Mouse (Mus musculus): Measurements from ENCODE around the gene Vcan. TPM values are rescaled to one million over a fixed set of nuclear protein-coding genes. Genes with fewer than 3 reads are reported as not detected.
"Not testable (repeated sequence)": the region's sequence is repeated elsewhere in the genome, so short reads cannot be mapped to it uniquely, and the experiment has no call there.

Gene Vcan
- polyA plus RNA-seq, 1 experiment from 2014 or later, result 71.8 TPM

DNA sequence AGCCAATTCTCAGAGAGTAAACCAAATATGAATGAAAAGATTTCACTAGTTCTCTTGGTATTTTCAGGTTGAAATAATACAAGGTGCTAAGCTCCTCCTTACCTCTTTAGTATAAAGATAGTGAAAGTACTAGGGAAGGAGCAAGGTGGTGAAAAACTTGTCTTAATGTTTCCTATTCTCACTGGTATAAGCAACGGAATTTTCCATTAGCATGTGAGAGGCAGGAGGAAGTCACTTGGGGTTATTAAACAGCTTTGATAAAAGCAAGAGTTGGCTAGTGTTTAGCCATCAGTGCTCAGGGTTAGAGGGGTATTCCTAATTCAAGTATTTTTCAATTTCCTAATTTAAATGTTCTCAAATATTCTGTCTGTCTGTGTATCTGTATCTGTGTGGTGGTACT is 24.2 kb upstream of the Vcan start:
- ATAC-seq (ENCODE audit: insufficient number of reproducible peaks, insufficient read depth, low FRiP score, low read depth), result no peak
- Histone ChIP-seq H3K27me3 (ENCODE audit: control insufficient read depth, insufficient read depth, low read length) (no peaks in the 10 kb centered on the region), H3K27ac (replicated peaks in 1 of 2; ENCODE audit: control insufficient read depth in 1 of 2, insufficient read depth in 1 of 2, low read depth in 2 of 2, low read length in 2 of 2) (no peak overlapping the region), H3K4me3 (ENCODE audit: control insufficient read depth in 1 of 2, insufficient read depth in 1 of 2, low read depth in 1 of 2, low read length in 2 of 2) (no peak overlapping the region), H3K9ac (ENCODE audit: low read length) (no peak overlapping the region), H3K9me3 (ENCODE audit: control insufficient read depth, low read length) (no peaks in the 10 kb centered on the region), H3K4me1 (ENCODE audit: control insufficient read depth in 2 of 2, insufficient read depth in 2 of 2, low read length in 2 of 2) (no peaks in the 10 kb centered on the region), H3K36me3 (ENCODE audit: control insufficient read depth, insufficient read depth, low read length) (no peaks in the 10 kb centered on the region), H3K4me2 (ENCODE audit: low read length) (no peak overlapping the region)
- 39% methylated on average over 1 of the region's 1 CpGs for WGBS

DNA sequence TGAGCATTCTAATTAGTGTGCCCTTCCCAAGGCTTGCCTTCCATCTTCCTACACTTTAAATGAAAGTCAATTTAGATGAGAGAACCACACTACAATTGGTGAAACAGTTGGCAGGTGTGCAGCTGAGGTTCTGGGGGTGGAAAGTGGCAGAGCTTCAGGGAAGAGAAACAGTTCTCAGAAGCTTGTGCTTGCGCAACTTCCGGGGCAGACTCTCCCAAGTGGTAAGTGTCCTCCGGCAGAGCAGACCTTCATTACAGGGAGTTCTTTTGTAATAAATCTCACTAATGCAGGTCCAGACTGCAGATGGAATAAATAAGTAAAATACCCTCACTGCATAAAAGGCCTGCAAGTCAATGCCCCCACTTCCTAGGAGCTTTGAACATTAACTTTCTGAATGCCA is 23.7 kb upstream of the Vcan start:
- 93% methylated on average over 3 of the region's 3 CpGs for WGBS
- Histone ChIP-seq H3K4me2 (ENCODE audit: low read length) (no peak overlapping the region), H3K9me3 (ENCODE audit: control insufficient read depth, low read length) (no peaks in the 10 kb centered on the region), H3K27ac (replicated peaks in 1 of 2; ENCODE audit: control insufficient read depth in 1 of 2, insufficient read depth in 1 of 2, low read depth in 2 of 2, low read length in 2 of 2) (no peak overlapping the region), H3K36me3 (ENCODE audit: control insufficient read depth, insufficient read depth, low read length) (no peaks in the 10 kb centered on the region), H3K4me1 (ENCODE audit: control insufficient read depth in 2 of 2, insufficient read depth in 2 of 2, low read length in 2 of 2) (no peaks in the 10 kb centered on the region), H3K4me3 (ENCODE audit: control insufficient read depth in 1 of 2, insufficient read depth in 1 of 2, low read depth in 1 of 2, low read length in 2 of 2) (no peak overlapping the region), H3K9ac (ENCODE audit: low read length) (no peak overlapping the region), H3K27me3 (ENCODE audit: control insufficient read depth, insufficient read depth, low read length) (no peaks in the 10 kb centered on the region)
- no peak for ATAC-seq (ENCODE audit: insufficient number of reproducible peaks, insufficient read depth, low FRiP score, low read depth)

DNA sequence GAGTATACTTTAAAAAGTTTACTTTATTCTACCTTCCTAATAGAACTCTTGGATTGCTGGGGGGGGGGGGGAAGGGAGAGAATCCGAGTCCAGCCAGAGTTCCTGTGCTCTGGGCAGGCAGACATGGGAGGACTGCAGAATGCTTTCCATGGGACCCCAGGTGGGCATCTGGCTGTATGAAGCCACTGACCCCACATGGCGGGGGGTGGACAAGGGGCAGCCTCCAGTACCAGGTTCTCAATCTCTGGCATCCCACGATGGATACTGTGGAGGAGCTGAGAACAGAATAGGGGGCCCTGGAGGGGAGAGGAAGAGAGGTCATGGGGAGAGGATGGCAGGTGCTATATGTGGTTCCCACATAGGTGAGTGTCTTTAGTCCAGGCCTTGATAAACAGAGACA is 20.0 kb upstream of the Vcan start:
- WGBS, result 85% methylated on average over 3 of the region's 3 CpGs
- Histone ChIP-seq H3K4me1 (ENCODE audit: control insufficient read depth in 2 of 2, insufficient read depth in 2 of 2, low read length in 2 of 2) (peaks cover 2 to 11% of the 10 kb centered on the region in 2 experiments; a peak in 3 of 4 replicates), H3K4me3 (ENCODE audit: control insufficient read depth in 1 of 2, insufficient read depth in 1 of 2, low read depth in 1 of 2, low read length in 2 of 2) (no peak overlapping the region)

DNA sequence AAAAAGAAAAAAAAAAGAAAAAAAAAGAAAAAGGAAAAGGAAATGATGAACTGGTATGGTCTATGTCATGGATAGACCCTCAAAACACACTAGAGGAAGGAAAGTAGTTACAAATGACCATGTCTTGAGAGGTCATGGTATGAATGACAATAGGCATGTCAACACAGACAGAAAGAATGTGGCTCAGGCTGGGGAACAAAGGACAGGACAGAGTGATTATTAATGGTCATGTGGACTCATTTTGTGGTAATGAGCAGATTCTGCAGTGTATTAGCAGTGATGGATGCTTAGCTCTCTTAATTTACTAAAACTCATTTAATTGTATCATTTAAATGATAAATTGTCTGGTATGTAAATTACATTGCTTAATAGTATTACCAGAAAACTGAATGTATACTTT is 14.0 kb upstream of the Vcan start:
- Histone ChIP-seq H3K27ac (replicated peaks in 1 of 2; ENCODE audit: control insufficient read depth in 1 of 2, insufficient read depth in 1 of 2, low read depth in 2 of 2, low read length in 2 of 2) (no peak overlapping the region), H3K4me2 (ENCODE audit: low read length) (no peak overlapping the region), H3K9me3 (ENCODE audit: control insufficient read depth, low read length) (no peaks in the 10 kb centered on the region), H3K36me3 (ENCODE audit: control insufficient read depth, insufficient read depth, low read length) (no peaks in the 10 kb centered on the region), H3K4me3 (ENCODE audit: control insufficient read depth in 1 of 2, insufficient read depth in 1 of 2, low read depth in 1 of 2, low read length in 2 of 2) (no peak overlapping the region), H3K4me1 (ENCODE audit: control insufficient read depth in 2 of 2, insufficient read depth in 2 of 2, low read length in 2 of 2) (peaks cover 2 to 11% of the 10 kb centered on the region in 2 experiments; a peak in 3 of 4 replicates), H3K27me3 (ENCODE audit: control insufficient read depth, insufficient read depth, low read length) (no peaks in the 10 kb centered on the region), H3K9ac (ENCODE audit: low read length) (no peak overlapping the region)
- ATAC-seq (ENCODE audit: insufficient number of reproducible peaks, insufficient read depth, low FRiP score, low read depth), result no peak

More for the DNA sequence above, 20.0 kb upstream of the Vcan start:
- no peak overlapping the region for H3K9ac ChIP-seq (ENCODE audit: low read length)
- H3K4me2 ChIP-seq (ENCODE audit: low read length), result no peak overlapping the region
- no peaks in the 10 kb centered on the region for H3K36me3 ChIP-seq (ENCODE audit: control insufficient read depth, insufficient read depth, low read length)
- no peaks in the 10 kb centered on the region for H3K9me3 ChIP-seq (ENCODE audit: control insufficient read depth, low read length)
- H3K27me3 ChIP-seq (ENCODE audit: control insufficient read depth, insufficient read depth, low read length), result no peaks in the 10 kb centered on the region
- no peak overlapping the region for H3K27ac ChIP-seq (replicated peaks in 1 of 2; ENCODE audit: control insufficient read depth in 1 of 2, insufficient read depth in 1 of 2, low read depth in 2 of 2, low read length in 2 of 2)
- ATAC-seq (ENCODE audit: insufficient number of reproducible peaks, insufficient read depth, low FRiP score, low read depth), result no peak

DNA sequence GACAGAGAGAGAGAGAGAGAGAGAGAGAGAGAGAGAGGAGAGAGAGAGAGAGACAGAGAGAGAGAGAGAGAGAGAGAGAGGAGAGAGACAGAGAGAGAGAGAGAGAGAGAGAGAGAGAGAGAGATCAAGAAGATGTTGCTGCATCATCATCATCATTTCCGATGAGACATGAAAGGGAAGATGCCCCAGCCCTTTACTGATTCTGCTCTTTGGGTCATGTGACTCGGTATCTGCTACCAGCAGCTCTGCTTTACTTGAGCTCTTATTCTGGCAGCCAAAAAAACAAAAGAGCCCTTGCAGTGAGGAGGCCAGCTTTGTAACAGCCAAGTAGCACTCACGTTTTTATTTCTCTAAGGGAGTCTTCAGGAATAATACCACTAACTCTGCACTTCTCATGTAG is 8.3 kb upstream of the Vcan start:
- 14% methylated on average over 3 of the region's 3 CpGs for WGBS

DNA sequence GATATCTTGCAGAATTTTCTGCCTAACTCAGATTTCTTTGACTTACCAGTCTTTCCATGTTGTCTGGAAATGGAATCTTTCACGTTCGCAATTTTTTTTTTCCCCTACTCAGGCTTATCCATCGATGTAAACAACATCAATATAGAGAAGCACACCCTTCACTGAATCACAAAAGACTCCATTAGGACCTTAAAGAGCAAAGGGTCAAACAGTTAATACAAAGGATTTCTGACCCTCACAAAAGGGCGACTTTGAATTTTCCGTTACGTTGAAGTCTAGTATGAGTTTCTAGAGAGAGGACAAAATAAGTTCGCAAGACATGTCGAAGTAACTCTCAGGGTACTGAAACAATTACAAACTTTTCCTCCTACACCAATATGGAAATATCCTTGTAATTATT is 892 bp upstream of the Vcan start:
- H3K4me1 ChIP-seq (ENCODE audit: control insufficient read depth in 2 of 2, insufficient read depth in 2 of 2, low read length in 2 of 2), result peaks cover 6 to 34% of the 10 kb centered on the region in 2 experiments

More for the DNA sequence above, 8.3 kb upstream of the Vcan start:
- not testable (repeated sequence) for H3K4me3 ChIP-seq (ENCODE audit: control insufficient read depth in 1 of 2, insufficient read depth in 1 of 2, low read depth in 1 of 2, low read length in 2 of 2); H3K9me3 ChIP-seq (ENCODE audit: control insufficient read depth, low read length); H3K9ac ChIP-seq (ENCODE audit: low read length); H3K27ac ChIP-seq (replicated peaks in 1 of 2; ENCODE audit: control insufficient read depth in 1 of 2, insufficient read depth in 1 of 2, low read depth in 2 of 2, low read length in 2 of 2); H3K36me3 ChIP-seq (ENCODE audit: control insufficient read depth, insufficient read depth, low read length); H3K4me2 ChIP-seq (ENCODE audit: low read length); ATAC-seq (ENCODE audit: insufficient number of reproducible peaks, insufficient read depth, low FRiP score, low read depth); H3K27me3 ChIP-seq (ENCODE audit: control insufficient read depth, insufficient read depth, low read length)
- peaks cover 6 to 23% of the 10 kb centered on the region in 2 experiments for H3K4me1 ChIP-seq (ENCODE audit: control insufficient read depth in 2 of 2, insufficient read depth in 2 of 2, low read length in 2 of 2)

DNA sequence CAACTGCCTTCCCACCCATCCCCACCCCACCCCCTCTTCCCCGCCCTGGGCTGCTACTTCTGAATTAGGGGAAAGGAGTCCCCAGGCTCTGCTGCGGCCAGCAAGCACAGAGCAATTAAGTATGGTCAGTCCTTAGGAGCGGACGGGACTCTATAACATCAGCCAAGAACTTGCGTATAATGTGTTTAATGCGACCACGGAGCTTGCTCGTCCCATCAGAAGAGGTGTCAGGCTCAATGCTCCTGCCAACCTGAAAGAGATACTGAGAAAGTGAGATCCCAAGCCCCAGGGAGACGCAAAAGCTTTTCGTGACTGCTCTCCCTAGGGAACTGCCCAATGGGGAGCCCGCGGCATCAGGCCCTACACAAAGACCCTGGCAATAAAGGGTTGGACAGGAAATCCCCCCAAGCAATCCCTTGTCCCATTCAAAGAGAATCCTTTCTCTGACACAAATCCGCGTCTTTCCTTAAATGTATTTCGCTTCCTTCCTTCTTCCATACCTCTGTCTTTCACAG is 434 bp upstream of the Vcan start:
- Histone ChIP-seq H3K9me3 (ENCODE audit: control insufficient read depth, low read length) (no peaks in the 10 kb centered on the region), H3K4me3 (ENCODE audit: control insufficient read depth in 1 of 2, insufficient read depth in 1 of 2, low read depth in 1 of 2, low read length in 2 of 2) (peak overlapping the region; percentile 65 to 77), H3K4me1 (ENCODE audit: control insufficient read depth in 2 of 2, insufficient read depth in 2 of 2, low read length in 2 of 2) (peaks cover 5 to 30% of the 10 kb centered on the region in 2 experiments), H3K27ac (replicated peaks in 1 of 2; ENCODE audit: control insufficient read depth in 1 of 2, insufficient read depth in 1 of 2, low read depth in 2 of 2, low read length in 2 of 2) (peak overlapping the region; percentile 89 to 93), H3K27me3 (ENCODE audit: control insufficient read depth, insufficient read depth, low read length) (no peaks in the 10 kb centered on the region), H3K9ac (ENCODE audit: low read length) (peak overlapping the region; percentile 91), H3K36me3 (ENCODE audit: control insufficient read depth, insufficient read depth, low read length) (no peaks in the 10 kb centered on the region), H3K4me2 (ENCODE audit: low read length) (peak overlapping the region; percentile 91)
- no peak for ATAC-seq (ENCODE audit: insufficient number of reproducible peaks, insufficient read depth, low FRiP score, low read depth)
- 3% methylated on average over 15 of the region's 15 CpGs for WGBS

More for the DNA sequence above, 892 bp upstream of the Vcan start:
- H3K27me3 ChIP-seq (ENCODE audit: control insufficient read depth, insufficient read depth, low read length), result no peaks in the 10 kb centered on the region
- 28% methylated on average over 8 of the region's 8 CpGs for WGBS
- H3K36me3 ChIP-seq (ENCODE audit: control insufficient read depth, insufficient read depth, low read length), result no peaks in the 10 kb centered on the region
- no peaks in the 10 kb centered on the region for H3K9me3 ChIP-seq (ENCODE audit: control insufficient read depth, low read length)
- H3K27ac ChIP-seq (replicated peaks in 1 of 2; ENCODE audit: control insufficient read depth in 1 of 2, insufficient read depth in 1 of 2, low read depth in 2 of 2, low read length in 2 of 2), result peak overlapping the region in 1 of 2 experiments; percentile 93; a peak in 2 of 4 replicates
- no peak for ATAC-seq (ENCODE audit: insufficient number of reproducible peaks, insufficient read depth, low FRiP score, low read depth)
- H3K4me2 ChIP-seq (ENCODE audit: low read length), result peak overlapping the region; percentile 91
- H3K4me3 ChIP-seq (ENCODE audit: control insufficient read depth in 1 of 2, insufficient read depth in 1 of 2, low read depth in 1 of 2, low read length in 2 of 2), result peak overlapping the region in 1 of 2 experiments; percentile 77; a peak in 3 of 4 replicates
- peak overlapping the region; percentile 91 for H3K9ac ChIP-seq (ENCODE audit: low read length)

DNA sequence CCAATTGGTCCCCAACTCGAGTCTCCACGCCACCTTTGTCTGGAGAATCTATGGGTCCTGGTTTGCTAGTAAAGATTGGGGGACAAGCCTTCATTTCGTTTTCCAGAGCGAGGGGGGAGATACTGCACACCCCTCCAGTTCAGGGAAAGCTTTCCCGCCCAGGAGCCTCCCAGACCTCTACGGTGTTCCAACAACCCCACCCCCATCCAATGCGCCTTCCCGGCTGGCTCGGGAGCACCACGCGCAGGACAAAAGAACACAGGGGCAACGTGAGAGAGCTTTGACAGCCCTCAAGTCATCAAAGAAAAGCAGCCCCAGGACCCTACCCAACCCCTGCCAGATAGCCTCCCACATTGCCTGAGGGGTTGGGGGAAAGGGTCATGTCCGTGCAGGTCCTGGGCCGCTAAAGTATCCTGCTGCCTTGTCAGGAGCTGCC is 1.2 kb downstream of the Vcan start:
- Histone ChIP-seq H3K36me3 (ENCODE audit: control insufficient read depth, insufficient read depth, low read length) (no peaks in the 10 kb centered on the region), H3K9me3 (ENCODE audit: control insufficient read depth, low read length) (no peaks in the 10 kb centered on the region), H3K9ac (ENCODE audit: low read length) (peak overlapping the region; percentile 91), H3K27ac (replicated peaks in 1 of 2; ENCODE audit: control insufficient read depth in 1 of 2, insufficient read depth in 1 of 2, low read depth in 2 of 2, low read length in 2 of 2) (peak overlapping the region; percentile 93 to 94), H3K4me2 (ENCODE audit: low read length) (peak overlapping the region; percentile 91), H3K4me1 (ENCODE audit: control insufficient read depth in 2 of 2, insufficient read depth in 2 of 2, low read length in 2 of 2) (peaks cover 2 to 20% of the 10 kb centered on the region in 2 experiments; a peak in 3 of 4 replicates), H3K4me3 (ENCODE audit: control insufficient read depth in 1 of 2, insufficient read depth in 1 of 2, low read depth in 1 of 2, low read length in 2 of 2) (peak overlapping the region; percentile 65 to 77), H3K27me3 (ENCODE audit: control insufficient read depth, insufficient read depth, low read length) (no peaks in the 10 kb centered on the region)
- ATAC-seq (ENCODE audit: insufficient number of reproducible peaks, insufficient read depth, low FRiP score, low read depth), result peak; percentile 37; the same call in 1 of the 2 replicates
- 0% methylated on average over 14 of the region's 14 CpGs for WGBS

All from heart, embryonic 14.5 days (tissue).